Mouse (Mus musculus) spleen, postnatal 14 days (tissue): ENCODE measurements around the gene Nhp2.

Experiments used
- DNase-seq, 2 experiments: peaks; one replicate each; pipeline ENCODE4 v3.0.0; 2021 to 2022; ENCODE audit warnings: low spot score in 2 of 2

Nhp2 gene

DNA sequence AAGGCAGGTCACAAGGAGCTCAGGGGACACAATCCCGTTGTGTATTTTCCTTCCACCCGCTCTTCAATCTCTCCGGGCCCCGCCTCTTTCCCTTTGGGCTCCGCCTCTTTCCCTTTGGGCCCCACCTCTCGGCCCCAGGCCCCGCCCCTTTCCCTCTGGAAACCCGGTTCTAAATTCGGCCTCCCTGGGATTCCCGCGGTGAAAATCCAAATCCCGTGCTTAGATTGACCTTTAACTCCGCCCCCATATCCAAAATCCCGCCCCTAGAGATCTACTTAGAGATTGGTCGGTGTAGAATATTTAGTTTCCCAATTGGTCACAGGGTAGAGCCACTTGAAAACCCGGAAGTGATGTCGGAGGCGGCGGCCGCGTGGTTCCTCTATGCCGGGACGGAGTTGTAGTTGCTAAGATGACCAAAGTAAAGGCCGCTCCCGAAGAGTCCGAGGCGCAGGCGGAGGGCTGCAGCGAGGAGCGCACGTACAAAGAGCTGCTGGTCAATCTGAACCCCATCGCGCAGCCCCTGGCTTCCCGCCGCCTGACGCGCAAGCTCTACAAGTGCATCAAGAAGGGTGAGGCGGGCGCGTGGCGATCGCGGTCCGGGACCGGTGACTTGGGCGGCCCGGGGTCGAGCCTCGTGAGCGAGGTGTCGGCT is at the start of gene Nhp2:
TSS of gene Nhp2 (plus strand) at position 327 of the 652 bp plus-strand sequence.
- peak; percentile 75 to 82 for DNase-seq

DNA sequence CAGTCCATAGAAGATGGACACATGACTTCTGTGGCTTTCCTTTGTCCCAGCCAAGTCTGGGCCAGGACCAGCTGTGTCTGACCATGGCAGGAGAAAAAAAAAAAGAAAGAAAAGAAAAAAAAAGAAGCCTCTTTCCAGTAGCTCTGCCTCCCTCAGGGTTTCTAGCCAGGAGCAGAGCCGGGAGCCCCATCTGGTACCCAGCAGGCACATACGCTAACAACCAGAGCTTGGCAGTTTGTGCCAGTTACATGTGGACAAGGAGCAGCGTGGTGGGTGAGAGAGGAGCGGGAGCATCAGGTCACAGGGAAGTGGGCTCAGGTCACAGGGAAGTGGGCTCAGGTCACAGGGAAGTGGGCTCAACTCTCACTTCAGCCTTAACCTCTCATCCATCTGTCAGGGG is 43.1 kb upstream of the Nhp2 start:
- no peak for DNase-seq

DNA sequence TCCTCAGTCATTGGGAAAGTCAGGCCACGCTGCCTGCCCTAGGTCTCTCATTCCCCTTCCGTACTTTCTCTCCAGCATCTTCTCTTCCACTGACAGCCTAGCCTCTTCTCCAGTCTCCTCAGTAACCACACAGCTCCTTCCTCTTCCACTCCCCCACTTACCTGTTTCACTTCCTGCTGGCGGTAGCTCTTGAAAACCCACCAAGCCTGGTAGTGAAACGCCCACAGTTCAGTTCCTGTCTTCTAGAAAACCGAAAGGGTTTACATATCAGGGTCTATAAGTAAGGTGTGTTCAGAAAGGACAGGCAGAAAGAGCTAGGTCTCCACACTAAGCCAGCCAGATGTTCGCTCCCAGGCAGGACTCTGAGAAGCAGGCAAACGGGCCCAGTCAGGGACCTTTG is 41.9 kb upstream of the Nhp2 start:
- DNase-seq: peak in 1 of 2 experiments; percentile 31

DNA sequence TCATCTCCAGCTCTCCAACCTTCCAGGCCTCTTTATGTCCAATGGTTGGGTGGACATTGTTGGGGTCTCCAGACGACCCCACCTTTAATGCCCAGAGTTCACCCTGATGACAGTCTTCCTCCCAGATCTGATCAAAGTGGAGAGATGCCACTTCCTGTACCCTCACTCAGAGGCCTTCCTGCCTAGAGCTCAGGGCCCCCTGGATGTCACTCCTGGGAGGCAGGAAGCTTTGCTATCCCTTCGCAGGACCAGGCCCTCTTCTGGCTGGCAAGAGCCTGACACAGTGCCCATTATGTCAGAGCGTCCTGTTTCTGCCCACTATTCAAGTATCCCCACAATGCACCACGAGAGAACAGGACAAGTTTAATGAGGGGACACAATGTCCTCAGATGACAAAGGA is 40.5 kb upstream of the Nhp2 start:
- no peak for DNase-seq

DNA sequence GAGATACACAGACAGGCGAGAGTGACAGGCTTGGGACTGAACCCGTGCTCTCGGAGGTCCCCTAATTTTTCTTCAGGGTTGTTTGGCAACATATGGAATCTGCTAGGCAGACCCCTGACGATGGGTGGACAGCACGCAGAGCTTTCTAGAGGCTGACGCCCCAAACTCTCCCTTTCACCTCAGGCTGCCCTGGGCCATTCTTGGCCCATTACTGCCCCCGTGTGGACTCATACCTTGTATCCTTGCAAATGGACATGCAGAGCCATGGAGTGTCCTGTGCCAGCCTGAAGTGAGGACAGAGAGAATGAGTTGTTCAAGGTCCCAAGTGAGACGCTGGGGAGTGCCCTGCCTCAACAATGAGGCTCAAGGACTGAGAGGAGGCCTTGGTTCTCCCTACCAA is 36.8 kb upstream of the Nhp2 start:
- peak; percentile 59 to 80 for DNase-seq

DNA sequence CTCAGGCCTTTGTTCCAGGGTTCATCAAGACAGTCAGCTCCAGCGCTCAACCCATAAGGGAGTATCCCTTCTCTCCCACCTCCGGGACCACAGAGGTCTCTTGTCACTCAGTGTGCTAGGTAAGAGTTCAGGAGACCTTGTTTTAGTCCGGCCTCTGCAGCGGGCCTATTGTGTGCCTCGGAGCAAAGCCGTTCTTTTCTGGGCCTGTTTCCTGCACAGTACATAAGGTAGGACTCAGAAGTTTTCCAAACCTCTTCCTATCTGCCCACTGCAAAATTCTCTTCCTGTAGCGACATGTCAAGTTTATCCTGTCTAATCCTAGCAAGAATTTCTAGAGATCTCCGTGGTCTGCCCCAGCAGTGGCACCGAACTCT is 35.5 kb upstream of the Nhp2 start:
- no peak for DNase-seq

DNA sequence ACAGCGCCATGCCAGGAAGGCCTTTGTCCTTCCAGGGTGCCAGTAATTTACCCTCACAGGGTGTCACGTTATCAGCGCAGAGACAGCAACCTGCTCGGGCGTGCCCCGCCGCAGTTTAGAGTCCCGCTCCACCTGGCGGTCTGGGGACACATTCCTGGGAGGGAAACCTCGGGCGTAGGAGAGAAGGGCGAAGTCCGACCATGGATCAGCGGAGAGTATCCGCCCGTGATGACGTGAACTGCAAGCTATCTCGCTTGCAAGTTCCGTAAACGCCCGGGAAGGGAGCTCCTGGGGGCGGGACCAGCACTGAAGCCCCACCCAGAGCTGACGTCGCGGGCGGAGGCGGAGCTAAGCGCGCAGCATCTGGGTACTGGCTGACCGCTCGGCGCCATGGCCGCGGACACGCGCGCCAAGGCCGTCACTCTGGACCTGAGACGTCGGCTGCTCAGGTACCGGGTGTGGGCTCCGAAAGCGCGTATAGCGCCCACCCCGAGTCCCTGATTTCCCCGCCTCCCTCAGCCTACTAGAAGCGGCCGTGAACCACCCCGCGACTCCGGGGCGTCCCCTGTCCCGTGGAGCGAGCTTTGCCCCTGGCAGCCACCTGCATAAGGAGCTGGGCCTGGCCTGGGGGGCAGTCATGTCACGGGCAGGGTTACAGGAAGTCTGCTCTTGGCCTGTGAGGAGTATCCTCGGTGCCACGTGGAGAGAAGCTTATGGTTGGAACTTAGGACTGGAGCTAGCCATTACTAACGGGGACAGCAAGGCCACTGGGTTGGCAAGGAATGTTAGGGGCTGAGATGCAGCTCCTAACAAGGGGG is 34.9 kb upstream of the Nhp2 start, which contains the start of gene Phykpl:
TSS of gene Phykpl (plus strand) at position 327 of the 818 bp plus-strand sequence.
- peak; percentile 95 to 97 for DNase-seq

DNA sequence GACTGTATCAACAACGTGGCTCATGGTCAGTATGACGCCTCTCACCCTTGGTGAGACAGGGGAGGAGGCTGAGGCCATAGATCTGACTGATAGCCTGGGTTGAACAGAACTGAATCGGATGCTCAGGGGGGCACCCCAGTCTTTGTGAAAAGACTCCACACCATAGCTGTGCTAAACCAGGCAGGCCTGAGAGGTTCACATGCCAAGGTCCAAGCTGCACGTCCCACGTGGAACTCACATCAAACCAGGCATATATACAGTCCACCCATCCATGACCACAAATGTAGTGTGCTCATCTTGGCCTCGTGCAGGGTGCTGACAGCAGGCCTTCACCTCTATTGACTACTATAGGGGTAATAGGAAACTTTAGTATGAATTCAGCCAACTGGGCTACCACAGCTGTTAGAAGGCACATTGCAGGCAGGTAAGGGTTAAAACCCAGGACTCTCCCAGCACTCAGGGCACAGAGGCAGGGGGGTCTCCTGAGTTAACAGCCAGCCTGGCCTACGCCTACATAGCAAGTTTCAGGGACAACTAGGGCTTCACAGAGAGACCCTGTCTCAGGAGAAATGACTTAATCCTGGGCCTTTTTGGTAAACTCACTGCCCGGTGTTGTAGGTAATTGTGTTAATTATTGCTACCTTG is 33.8 kb upstream of the Nhp2 start:
- no peak for DNase-seq

DNA sequence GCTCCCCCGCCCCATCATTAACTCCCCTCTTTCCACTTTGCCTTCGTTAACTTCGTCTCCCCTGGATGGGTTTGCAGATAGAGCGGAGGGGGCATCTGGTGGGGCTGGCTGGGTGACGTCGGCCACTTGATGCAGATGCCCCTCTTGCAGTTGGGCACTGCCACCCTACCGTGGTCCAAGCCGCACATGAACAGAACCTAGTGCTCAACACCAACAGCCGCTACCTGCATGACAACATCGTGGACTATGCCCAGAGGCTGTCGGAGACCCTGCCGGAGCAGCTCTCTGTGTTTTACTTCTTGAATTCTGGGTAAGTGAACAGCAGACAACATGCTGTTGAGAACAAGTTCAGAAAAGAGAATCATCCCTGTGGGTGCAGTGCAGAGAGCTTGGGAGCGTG is 33.1 kb upstream of the Nhp2 start:
- no peak for DNase-seq

DNA sequence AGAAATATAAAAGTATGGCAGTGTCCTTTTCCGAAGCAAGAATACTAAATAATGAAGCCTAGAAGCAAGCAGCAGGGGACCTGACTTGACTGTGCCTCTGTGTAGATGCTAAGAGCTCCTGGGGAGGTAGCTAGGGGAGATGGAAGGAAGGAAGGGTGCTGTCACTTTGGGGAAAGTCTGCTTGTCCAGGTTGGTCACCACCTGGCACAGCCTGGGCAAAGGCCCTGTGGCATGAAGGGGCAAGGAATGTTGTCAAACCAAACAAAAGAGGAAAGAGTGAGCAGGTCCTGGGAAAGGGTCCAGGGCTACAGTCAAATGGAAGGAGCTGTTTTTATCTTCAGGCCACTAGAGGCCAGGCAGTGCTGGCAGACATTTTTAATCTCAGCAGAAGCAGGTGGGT is 32.5 kb upstream of the Nhp2 start:
- no peak for DNase-seq

DNA sequence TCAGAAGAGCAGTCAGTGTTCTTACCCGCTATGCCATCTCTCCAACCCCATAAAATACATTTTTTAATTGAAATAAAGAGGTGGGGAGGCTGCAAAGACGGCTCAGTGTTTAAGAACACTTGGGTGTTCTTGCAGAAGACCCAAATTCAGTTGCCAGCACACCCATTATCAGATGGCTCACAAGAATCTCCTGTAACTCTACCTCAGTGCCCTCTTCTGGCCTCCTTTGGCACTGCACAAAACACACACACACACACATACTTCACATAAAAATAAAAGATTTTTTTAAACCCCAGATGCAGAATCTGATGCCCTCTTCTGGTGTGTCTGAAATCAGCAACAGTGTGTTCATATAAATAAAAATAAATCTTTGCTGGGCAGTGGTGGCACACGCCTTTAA is 30.7 kb upstream of the Nhp2 start:
- DNase-seq: no peak

DNA sequence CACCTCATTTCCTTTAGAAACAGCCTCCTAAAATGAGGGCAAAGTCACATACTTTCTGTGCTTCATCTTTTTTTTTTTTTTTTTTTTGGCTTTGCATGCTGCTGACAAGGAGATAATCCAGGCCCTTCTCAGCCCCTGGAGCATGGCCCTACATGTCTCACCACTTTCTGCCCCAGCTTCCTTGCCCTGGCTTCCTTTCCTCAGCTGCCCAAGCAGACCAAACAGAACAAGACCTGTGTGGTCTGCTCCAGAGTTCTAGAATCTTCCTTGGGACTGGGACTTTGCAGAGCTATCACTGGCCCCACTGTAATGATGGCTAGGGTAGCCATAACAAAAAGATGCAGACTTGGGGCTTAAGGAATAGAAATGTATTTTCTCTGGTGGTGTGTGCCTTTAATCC is 29.5 kb upstream of the Nhp2 start:
- no peak for DNase-seq

DNA sequence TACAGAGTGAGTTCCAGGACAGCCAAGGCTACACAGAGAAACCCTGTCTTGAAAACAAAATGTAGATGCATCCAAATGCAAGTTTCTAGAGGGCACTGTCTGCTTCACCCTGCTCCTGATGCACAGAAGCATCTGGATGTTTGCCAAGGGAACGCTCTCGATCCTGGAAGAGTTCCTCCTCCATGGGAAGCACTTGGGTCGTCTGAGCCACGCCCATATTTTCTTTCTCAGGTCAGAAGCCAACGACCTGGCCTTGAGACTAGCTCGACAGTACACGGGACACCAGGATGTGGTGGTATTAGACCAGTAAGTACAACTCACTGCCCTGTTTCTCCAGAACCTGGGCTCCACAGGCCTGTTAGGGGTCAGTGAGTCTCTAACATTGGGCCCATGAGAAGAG is 28.4 kb upstream of the Nhp2 start:
- DNase-seq: no peak

DNA sequence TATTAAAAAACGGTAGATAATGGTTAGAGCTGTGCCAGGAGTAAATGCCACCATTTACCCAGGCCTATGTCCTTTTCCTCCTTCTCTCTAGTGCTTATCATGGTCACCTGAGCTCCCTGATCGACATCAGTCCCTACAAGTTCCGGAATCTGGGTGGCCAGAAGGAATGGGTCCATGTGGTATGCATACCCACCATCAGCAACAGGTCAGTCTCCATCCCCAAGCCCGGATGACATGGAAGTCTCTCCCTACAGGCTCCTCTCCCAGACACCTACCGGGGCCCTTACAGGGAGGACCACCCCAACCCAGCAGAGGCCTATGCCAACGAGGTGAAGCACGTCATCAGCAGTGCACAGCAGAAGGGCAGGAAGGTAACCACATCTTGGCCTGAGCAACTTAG is 27.6 kb upstream of the Nhp2 start:
- no peak for DNase-seq

DNA sequence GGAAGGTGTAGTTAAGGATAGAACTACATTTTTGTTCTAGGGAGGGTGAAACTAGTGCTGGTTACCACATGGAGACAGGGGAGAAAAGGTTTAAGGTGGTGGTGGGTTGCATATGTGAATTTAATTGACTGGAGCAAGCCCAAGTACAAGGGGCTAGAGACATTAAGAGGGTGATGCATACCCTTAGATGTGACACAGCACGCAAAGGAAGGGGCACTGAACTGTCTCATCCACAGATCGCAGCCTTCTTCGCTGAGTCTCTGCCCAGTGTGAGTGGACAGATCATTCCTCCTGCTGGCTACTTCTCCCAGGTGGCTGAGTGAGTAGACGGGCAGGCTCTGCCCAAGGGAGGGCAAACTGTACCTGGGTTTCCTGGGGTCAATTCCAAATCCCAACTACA is 26.2 kb upstream of the Nhp2 start:
- no peak for DNase-seq

DNA sequence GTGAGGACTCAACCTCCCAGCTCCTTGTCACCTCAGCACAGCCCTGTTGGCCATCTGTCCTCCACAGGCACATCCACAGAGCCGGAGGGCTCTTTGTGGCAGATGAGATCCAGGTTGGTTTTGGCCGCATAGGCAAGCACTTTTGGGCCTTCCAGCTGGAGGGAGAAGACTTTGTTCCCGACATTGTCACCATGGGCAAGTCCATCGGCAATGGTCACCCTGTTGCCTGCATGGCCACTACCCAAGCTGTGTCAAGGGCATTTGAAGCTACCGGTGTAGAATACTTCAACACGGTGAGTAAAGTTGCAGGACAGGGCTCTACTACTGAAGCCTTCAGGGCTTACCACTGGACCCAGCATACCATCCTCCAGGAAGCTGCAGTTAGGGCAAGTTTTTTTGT is 25.7 kb upstream of the Nhp2 start:
- DNase-seq: no peak

DNA sequence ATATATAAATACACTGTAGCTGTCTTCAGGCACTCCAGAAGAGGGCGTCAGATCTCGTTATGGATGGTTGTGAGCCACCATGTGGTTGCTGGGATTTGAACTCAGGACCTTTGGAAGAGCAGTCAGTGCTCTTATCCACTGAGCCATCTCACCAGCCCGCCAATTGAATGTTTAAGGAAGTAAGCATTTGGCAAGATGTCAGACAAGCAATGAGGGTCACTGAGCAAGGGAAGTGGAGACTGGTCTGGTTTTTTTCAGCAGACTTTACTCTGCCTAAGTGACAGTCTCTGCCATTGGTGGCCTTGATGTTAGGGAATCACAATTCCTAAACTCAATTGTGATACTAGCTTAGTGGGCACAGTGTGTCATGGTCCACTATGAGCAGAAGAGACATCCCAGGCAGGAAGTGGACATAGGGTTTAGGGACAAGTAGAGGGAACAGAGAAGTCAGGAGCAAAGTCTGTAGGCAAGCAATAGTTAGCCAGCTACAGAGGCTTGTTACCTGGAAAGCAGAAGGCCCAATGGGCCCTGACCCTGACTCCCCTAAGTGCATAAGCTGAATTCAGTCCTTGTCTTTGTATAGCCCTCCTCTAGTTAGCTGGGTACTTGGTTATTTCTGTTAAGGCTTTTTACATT is 24.7 kb upstream of the Nhp2 start:
- no peak for DNase-seq

DNA sequence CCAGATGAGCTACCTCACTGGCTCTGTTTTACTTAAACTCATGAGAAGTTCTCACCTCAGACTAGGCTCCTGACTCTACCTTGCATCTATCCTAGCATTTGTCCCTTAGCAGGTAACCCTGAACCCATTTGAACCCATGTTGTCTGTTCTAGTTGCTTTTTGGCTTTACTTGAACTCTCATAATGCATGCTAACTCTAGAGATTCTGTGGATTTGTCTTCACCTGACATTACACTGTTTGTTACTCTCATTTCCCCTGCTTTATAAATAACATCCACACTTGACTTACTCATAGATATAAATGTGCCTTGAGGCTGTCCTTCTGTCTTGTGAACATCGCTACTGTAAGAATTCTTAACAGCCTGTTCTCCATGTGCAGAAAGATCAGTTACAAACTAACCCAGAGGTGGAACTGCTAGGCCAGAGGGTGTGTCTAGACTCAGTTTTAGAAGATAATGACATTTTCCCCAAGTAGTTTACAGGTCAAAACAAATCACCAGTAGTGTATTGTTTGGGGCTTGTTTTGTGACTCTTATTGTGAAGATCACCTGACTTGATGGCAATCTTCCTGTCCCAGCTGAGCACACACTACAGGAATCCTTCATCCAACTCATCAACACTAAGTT is 24.0 kb upstream of the Nhp2 start:
- no peak for DNase-seq

DNA sequence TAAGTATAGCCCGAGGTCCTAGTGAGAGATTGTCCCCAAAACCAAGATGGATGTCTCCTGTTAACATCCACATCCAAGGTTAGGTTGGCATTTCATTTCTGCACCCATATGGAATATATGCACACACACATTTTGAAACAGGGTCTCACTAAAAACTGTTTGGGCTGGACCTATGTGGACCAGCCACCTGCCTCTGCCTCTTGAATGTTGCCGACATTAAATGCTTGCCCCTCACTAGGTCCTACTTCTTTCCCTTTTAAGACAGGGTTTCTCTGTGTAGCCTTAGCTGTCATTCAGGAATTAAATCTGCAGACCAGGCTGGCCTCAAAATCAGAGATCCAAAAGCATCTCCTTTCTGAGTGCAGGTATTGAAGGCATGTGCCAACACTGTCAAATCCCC is 22.0 kb upstream of the Nhp2 start:
- no peak for DNase-seq

DNA sequence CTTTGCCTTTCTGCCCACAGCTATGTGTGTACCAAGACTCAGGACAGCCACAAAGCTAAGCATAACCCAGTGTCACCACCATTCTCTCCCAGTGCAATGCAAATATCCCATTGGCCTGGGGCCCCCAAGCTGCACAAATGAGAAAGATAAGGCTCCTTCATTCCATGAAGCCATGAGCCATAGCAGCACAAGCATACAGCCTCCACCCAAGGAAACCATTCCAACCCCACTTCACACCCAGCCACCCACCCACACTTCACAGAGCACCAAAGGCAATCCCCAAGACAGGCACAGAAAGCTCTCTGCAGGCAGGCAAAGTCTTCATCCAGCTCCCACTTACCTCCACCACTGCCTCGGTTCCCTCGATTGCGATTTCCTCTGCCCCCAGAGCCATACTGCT is 17.3 kb upstream of the Nhp2 start:
- DNase-seq: no peak

DNA sequence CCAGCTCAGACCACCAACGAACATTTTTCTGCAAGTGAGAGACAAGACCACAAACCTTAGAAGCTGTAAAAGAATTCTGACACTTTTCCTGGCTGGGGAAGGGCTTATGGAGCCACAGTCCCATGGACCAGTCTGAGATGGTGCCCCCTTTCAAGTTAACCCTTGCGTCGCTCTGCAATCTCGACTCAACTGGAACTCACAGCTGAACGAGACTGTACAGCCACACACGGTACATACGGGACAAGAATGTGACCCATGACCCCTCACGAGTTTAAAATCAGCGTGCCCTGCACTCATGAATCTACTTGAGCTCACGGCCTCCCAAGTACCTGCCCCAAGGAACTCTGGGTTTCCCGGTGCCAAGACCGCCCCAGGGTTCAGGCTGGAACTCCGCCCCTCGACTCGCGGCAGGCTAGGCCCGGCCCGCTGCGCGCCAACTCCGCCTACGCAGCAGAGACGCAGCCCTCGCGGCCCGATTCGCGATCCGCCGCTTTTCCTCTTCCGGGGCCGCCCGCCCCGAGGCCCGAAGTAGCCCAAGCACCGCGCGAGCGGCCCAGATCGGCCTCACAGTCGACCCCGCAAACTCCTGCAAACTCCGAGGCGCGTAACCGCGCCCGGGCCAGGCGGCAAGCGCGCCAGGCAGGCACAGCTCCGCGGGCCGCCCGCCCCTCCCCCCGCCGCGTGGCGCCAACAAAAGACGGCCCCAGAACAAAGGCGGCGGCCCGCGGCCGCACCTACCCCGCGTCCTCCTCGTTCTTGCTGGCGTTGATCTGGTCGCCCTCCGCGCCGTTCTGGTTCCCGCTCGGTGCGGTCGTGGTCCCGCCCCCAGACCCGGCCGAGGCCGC is 13.7 kb upstream of the Nhp2 start:
- DNase-seq: peak; percentile 79 to 81
